Mouse (Mus musculus) heart, adult 2 months (tissue): ENCODE measurements around the gene Chrm1. TPM values are rescaled to one million over a fixed set of nuclear protein-coding genes. Genes with fewer than 3 reads are reported as not detected.
A peak's percentile ranks its signal among the peaks of the same experiment; 100 is the strongest.

Source experiments
- DNase-seq, 2 experiments: peaks; one replicate each; pipeline ENCODE4 v3.0.0; 2021
- H3K27ac ChIP-seq: fragments of 200-600 bp; 2 replicates; pipeline ENCODE4 v1.8.1; 2022
- H3K27me3 ChIP-seq: fragments of 200-500 bp; 2 replicates; pipeline ENCODE4 v1.6.1; 2012; ENCODE audit warnings: mild to moderate bottlenecking, low read length, inconsistent platforms, mixed read lengths; ENCODE audit not compliant: control insufficient read depth, insufficient read depth
- H3K36me3 ChIP-seq: fragments of 200-500 bp; 2 replicates; pipeline ENCODE4 v1.6.1; 2012; ENCODE audit warnings: low read length, inconsistent platforms; ENCODE audit not compliant: control insufficient read depth, insufficient read depth
- H3K4me1 ChIP-seq: fragments of 200-500 bp; 2 replicates; pipeline ENCODE4 v1.6.1; 2011; ENCODE audit warnings: low read length; ENCODE audit not compliant: control insufficient read depth, insufficient read depth
- H3K4me3 ChIP-seq: fragments of 200-600 bp; 2 replicates; pipeline ENCODE4 v1.8.1; 2022
- H3K79me2 ChIP-seq: fragments of 200-500 bp; replicated peaks from 2 replicates; pipeline ENCODE4 v1.6.1; 2012; ENCODE audit warnings: mild to moderate bottlenecking, inconsistent platforms, low read length, moderate library complexity, mixed read lengths; ENCODE audit not compliant: control insufficient read depth, insufficient read depth
- H3K9ac ChIP-seq: fragments of 200-500 bp; 2 replicates; pipeline ENCODE4 v1.6.1; 2012; ENCODE audit warnings: low read depth, mild to moderate bottlenecking, control low read depth, inconsistent platforms, low read length, mixed read lengths
- CTCF ChIP-seq: fragments of 200-600 bp; IDR thresholded peaks from 2 replicates; pipeline ENCODE4 v1.8.1; 2022; ENCODE audit warnings: antibody characterized with exemption, mild to moderate bottlenecking, moderate library complexity
- EP300 ChIP-seq: fragments of 200-500 bp; IDR thresholded peaks from 2 replicates; pipeline ENCODE4 v1.6.1; 2011; ENCODE audit warnings: low read depth, low read length, control low read depth; ENCODE audit not compliant: insufficient read depth
- POLR2A ChIP-seq: fragments of 200-500 bp; IDR thresholded peaks from 2 replicates; pipeline ENCODE4 v1.6.1; 2011; ENCODE audit warnings: mild to moderate bottlenecking, low read depth, low read length, control low read depth; ENCODE audit not compliant: insufficient read depth
- WGBS: fragments of 180-500 bp; shearing (Covaris S2); methylation state at CpG from one replicate; pipeline ENCODE4 v1.1.7; 2018; 5-methylcytosine and 5-hydroxymethylcytosine counted together
- intact Hi-C: fragments of 180-260 bp; cut with DNase I; formaldehyde crosslinking; loops from one replicate; pipeline ENCODE4 v1.15.1; 2025
- polyA plus RNA-seq: library from polyadenylated mRNA; depleted of rRNA; stranded (reverse); fragments of >200 nt; gene quantifications from 2 replicates; pipeline ENCODE4 v1.2.3, GENCODE M21; 2012
- total RNA-seq, 2 experiments: library from RNA; stranded (reverse); gene quantifications; 2 replicates each; pipeline ENCODE4 v1.2.3; 2021

Gene Chrm1
- total and polyA plus RNA-seq, 3 experiments: 0.21 TPM; not detected in 2

- no peak overlapping the region for H3K9ac ChIP-seq
- H3K27me3 ChIP-seq: no peaks in the 10 kb centered on the region
- H3K4me1 ChIP-seq: peaks cover 1% of the 10 kb centered on the region; the same call in 1 of the 2 replicates
- no peaks in the 10 kb centered on the region for H3K79me2 ChIP-seq
- no peak overlapping the region for H3K4me3 ChIP-seq
- no peak overlapping the region for H3K27ac ChIP-seq
- peaks cover 6% of the 10 kb centered on the region for H3K36me3 ChIP-seq
- intact Hi-C loops: no loop called here
- WGBS: 74% methylated on average over 6 of the region's 6 CpGs
- TF ChIP-seq CTCF (no peak), EP300 (no peak), POLR2A (no peak)
- no peak for DNase-seq
Measured at GRCm38 (mm10) chr19:8705026-8705708, 41.6 kb downstream of the Chrm1 start.

GRCm38 (mm10) chr19:8706132-8706667 is 42.6 kb downstream of the Chrm1 start:
- no peak for TF ChIP-seq CTCF
- TF ChIP-seq POLR2A: no peak
- TF ChIP-seq EP300: no peak
- Histone ChIP-seq H3K4me1 (peaks cover 3% of the 10 kb centered on the region), H3K79me2 (no peaks in the 10 kb centered on the region), H3K9ac (no peak overlapping the region), H3K27ac (no peak overlapping the region), H3K4me3 (no peak overlapping the region), H3K36me3 (peaks cover 16% of the 10 kb centered on the region), H3K27me3 (no peaks in the 10 kb centered on the region)
- 76% methylated on average over 7 of the region's 7 CpGs for WGBS
- DNase-seq: no peak
- intact Hi-C loops: no loop called here

DNA sequence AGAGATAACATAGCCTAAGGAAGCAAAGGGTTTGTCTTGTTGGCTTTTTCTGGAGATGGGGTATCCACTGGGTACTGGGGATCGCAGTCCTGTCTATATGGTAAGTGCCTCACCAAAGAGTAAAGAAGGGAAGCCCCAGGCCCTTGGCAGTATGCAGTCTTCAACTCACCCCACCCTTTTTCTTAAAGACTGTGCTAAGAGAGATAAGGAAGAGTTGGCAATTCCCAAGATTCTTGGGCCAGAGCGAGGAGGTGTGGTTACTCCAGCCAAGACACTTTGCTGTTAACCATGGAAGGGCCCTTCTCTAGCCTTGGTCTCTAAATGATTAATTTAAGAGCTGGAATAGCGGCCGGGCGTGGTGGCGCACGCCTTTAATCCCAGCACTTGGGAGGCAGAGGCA is 43.3 kb downstream of the Chrm1 start:
- 93% methylated on average over 7 of the region's 7 CpGs for WGBS
- TF ChIP-seq CTCF: no peak
- TF ChIP-seq POLR2A: no peak
- TF ChIP-seq EP300: no peak

GRCm38 (mm10) chr19:8708954-8709353 is 45.4 kb downstream of the Chrm1 start:
- Histone ChIP-seq H3K4me3 (no peak overlapping the region), H3K36me3 (peaks cover 29% of the 10 kb centered on the region), H3K27me3 (no peaks in the 10 kb centered on the region), H3K79me2 (no peaks in the 10 kb centered on the region), H3K9ac (no peak overlapping the region), H3K4me1 (peaks cover 7% of the 10 kb centered on the region), H3K27ac (no peak overlapping the region)
- 90% methylated on average over 8 of the region's 8 CpGs for WGBS
- no peak for TF ChIP-seq CTCF
- no peak for TF ChIP-seq POLR2A
- TF ChIP-seq EP300: no peak
- no peak for DNase-seq
- intact Hi-C loops: no loop called here

More for the DNA sequence above, 43.3 kb downstream of the Chrm1 start:
- DNase-seq: no peak
- H3K79me2 ChIP-seq: no peaks in the 10 kb centered on the region
- no peak overlapping the region for H3K27ac ChIP-seq
- H3K9ac ChIP-seq: no peak overlapping the region
- intact Hi-C loops: no loop called here
- H3K27me3 ChIP-seq: no peaks in the 10 kb centered on the region
- peaks cover 22% of the 10 kb centered on the region for H3K36me3 ChIP-seq
- H3K4me1 ChIP-seq: peaks cover 7% of the 10 kb centered on the region
- no peak overlapping the region for H3K4me3 ChIP-seq

- H3K27ac ChIP-seq: no peak overlapping the region
- TF ChIP-seq POLR2A (no peak), CTCF (no peak), EP300 (no peak)
- peaks cover 11% of the 10 kb centered on the region for H3K4me1 ChIP-seq
- peak overlapping the region; percentile 15; the same call in 1 of the 2 replicates for H3K9ac ChIP-seq
- H3K4me3 ChIP-seq: no peak overlapping the region
- intact Hi-C loops: loop anchor here (10.0 kb wide), 1 partner anchor 395 kb away; no protein-coding TSS in a partner anchor
- H3K79me2 ChIP-seq: no peaks in the 10 kb centered on the region
- no peaks in the 10 kb centered on the region for H3K27me3 ChIP-seq
- peaks cover 29% of the 10 kb centered on the region for H3K36me3 ChIP-seq
- 71% methylated on average over 2 of the region's 2 CpGs for WGBS
- no peak for DNase-seq
Measured at GRCm38 (mm10) chr19:8710057-8710456, 46.5 kb downstream of the Chrm1 start.

DNA sequence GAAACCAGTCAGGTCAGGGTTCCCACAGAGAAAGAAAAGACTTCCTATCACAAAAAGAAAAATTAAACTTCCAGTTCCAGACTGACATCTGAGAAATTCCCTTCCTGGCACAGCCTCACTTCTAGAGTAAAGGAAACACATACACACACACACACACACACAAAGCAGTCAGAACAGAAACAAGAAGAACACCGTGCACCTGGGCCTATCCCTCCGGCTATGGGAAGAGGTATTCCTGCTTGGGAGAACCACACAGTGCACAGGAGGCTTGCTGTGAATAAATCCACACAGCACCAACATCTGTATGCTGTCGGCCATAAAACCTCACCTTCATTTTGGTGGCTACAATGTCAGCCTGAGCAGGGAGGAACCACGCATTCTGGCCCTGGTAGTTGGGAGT is 47.9 kb downstream of the Chrm1 start:
- intact Hi-C loops: loop anchor here (10.0 kb wide), 1 partner anchor 393 kb away; no protein-coding TSS in a partner anchor
- H3K9ac ChIP-seq: peak overlapping the region; percentile 10; the same call in 1 of the 2 replicates
- H3K27me3 ChIP-seq: no peaks in the 10 kb centered on the region
- no peak overlapping the region; the same call in 1 of the 2 replicates for H3K27ac ChIP-seq
- peaks cover 29% of the 10 kb centered on the region for H3K36me3 ChIP-seq
- no peak for DNase-seq
- H3K79me2 ChIP-seq: no peaks in the 10 kb centered on the region
- no peak for TF ChIP-seq POLR2A
- TF ChIP-seq CTCF: no peak
- TF ChIP-seq EP300: no peak
- peaks cover 11% of the 10 kb centered on the region for H3K4me1 ChIP-seq
- 42% methylated on average over 4 of the region's 4 CpGs for WGBS
- no peak overlapping the region for H3K4me3 ChIP-seq
